Mouse (Mus musculus) lung, adult 2 months (tissue): ENCODE results near the gene Pde4dip. TPM values are rescaled to one million over a fixed set of nuclear protein-coding genes. Genes with fewer than 3 reads are reported as not detected.

Source experiments
- DNase-seq: peaks from one replicate; pipeline ENCODE4 v3.0.0; 2022
- H3K4me1 ChIP-seq: fragments of 200-500 bp; 2 replicates; pipeline ENCODE4 v1.6.1; 2011; ENCODE audit warnings: low read length; ENCODE audit not compliant: control insufficient read depth, insufficient read depth
- H3K4me3 ChIP-seq: fragments of 200-500 bp; replicated peaks from 2 replicates; pipeline ENCODE3; 2011; ENCODE audit warnings: low read depth, mild to moderate bottlenecking, control low read depth, low read length; ENCODE audit errors: extremely low read depth
- CTCF ChIP-seq: fragments of 200-500 bp; IDR thresholded peaks from 2 replicates; pipeline ENCODE4 v1.5.1; 2011; ENCODE audit warnings: mild to moderate bottlenecking, low read length, control low read depth; ENCODE audit not compliant: insufficient read depth
- POLR2A ChIP-seq: fragments of 200-500 bp; IDR thresholded peaks from 2 replicates; pipeline ENCODE4 v1.6.1; 2011; ENCODE audit warnings: low read depth, mild to moderate bottlenecking, control low read depth, low read length, borderline replicate concordance; ENCODE audit errors: extremely low read depth
- WGBS: fragments of 180-500 bp; shearing (Covaris S2); methylation state at CpG from one replicate; pipeline ENCODE4 v1.1.7; 2018; 5-methylcytosine and 5-hydroxymethylcytosine counted together
- polyA plus RNA-seq: library from polyadenylated mRNA; depleted of rRNA; stranded (reverse); fragments of >200 nt; gene quantifications from 2 replicates; pipeline ENCODE4 v1.2.3, GENCODE M21; 2012

Pde4dip gene
- polyA plus RNA-seq, 1 experiment: 68.2 TPM

DNA sequence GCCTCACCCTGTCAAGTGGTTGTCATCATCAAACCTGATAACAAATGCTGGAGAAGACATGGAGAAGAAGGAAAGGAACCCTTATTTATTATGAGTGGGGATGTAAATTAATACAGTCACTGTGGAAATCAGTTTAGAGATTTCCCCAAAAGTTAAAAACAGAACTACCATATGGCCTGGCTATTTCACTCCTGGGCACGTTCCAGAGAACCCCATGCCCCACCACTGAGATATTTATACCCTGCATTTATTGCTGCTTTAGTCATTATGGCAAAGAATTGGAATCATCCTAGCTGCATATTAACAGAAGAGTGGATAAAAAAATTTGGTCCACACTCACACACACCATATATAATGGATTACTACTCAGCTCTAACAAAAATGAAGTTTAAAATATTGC lies 98.4 kb downstream of the Pde4dip start:
- no peak for DNase-seq
- TF ChIP-seq POLR2A (no peak), CTCF (no peak)
- H3K4me1 ChIP-seq: no peaks in the 10 kb centered on the region
- WGBS: 77% methylated on average over 1 of the region's 1 CpGs
- H3K4me3 ChIP-seq: no peak overlapping the region

DNA sequence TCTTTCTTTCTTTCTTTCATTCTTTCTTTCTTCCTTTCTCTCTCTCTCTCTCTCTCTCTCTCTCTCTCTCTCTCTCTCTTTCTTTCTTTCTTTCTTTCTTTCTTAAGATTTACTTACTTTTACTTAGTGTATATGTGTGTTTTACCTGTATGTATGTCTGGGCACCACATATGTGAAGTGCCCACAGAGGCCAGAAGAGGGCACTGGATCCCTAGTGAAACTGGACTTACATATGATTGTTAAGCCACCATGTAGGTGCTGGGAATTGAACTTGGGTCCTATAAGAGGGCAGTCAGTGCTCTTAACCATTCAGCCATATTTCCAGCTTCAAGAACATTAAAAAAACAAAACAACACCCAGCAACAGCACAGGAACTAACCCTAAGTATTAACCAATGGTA lies 99.2 kb downstream of the Pde4dip start:
- TF ChIP-seq POLR2A (no peak), CTCF (no peak)
- DNase-seq: no peak
- H3K4me1 ChIP-seq: no peaks in the 10 kb centered on the region
- H3K4me3 ChIP-seq: no peak overlapping the region

DNA sequence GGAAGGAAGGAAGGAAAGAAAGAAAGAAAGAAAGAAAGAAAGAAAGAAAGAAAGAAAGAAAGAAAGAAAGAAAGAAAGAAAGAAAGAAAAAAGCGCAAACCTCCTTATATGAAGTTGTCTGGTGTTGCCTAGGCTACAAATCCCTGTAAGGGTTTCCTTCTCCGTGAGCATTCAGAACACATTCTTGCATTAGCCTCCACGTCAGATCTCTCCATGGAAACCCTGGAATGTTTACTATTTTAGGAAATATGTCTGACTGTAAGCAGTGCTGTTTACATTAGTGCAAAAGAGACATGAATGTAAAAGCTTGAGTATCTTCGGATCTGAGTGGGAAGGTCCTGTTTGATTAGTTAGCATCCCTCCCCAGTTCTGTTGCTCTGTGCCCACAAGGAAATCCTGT lies 112.3 kb downstream of the Pde4dip start:
- TF ChIP-seq CTCF: no peak
- no peak for TF ChIP-seq POLR2A

DNA sequence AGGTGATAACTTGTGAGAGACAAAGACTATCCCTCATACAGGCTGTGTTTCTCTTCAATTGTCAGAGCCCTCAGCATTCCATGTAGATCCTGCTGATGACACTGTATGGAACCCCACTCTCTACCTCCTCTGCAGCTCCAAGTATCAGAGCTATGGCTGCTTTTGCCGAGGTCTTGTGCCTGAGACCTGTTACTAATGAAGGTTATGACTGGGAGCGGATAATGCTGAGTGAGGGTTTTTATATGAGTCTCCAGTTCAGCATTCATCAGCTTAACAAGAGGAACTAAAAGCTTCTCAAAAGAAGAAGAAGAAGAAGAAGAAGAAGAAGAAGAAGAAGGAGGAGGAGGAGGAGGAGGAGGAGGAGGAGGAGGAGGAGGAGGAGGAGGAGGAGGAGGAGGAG lies 112.8 kb downstream of the Pde4dip start:
- no peak for TF ChIP-seq POLR2A
- no peak for TF ChIP-seq CTCF
- no peak for DNase-seq
- H3K4me3 ChIP-seq: no peak overlapping the region
- WGBS: 53% methylated on average over 2 of the region's 2 CpGs
- H3K4me1 ChIP-seq: no peaks in the 10 kb centered on the region

More for the DNA sequence above, 112.3 kb downstream of the Pde4dip start:
- no peak overlapping the region for H3K4me3 ChIP-seq
- DNase-seq: no peak
- WGBS: 24% methylated on average over 4 of the region's 4 CpGs
- no peaks in the 10 kb centered on the region for H3K4me1 ChIP-seq

DNA sequence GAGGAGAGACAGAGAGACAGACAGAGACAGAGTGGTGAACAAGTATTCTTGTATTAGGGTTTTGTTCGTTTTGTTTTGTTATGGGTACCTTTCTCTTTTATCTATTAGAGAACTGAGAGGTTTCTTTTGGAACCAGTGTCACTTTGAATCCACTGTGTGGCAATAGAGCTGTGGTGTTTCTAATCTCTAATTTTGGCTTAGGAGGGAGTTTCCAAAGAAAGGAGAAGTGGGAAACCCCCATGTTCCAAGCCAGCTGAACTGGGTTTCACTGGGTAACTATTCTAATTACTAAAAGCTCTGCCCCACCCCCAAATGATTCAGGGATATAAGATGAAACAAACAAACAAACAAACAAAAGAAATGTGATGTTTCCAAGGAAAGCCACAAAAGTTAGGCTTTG lies 113.6 kb downstream of the Pde4dip start:
- DNase-seq: no peak
- 66% methylated on average over 1 of the region's 1 CpGs for WGBS
- TF ChIP-seq CTCF (no peak), POLR2A (no peak)
- Histone ChIP-seq H3K4me3 (no peak overlapping the region), H3K4me1 (no peaks in the 10 kb centered on the region)

DNA sequence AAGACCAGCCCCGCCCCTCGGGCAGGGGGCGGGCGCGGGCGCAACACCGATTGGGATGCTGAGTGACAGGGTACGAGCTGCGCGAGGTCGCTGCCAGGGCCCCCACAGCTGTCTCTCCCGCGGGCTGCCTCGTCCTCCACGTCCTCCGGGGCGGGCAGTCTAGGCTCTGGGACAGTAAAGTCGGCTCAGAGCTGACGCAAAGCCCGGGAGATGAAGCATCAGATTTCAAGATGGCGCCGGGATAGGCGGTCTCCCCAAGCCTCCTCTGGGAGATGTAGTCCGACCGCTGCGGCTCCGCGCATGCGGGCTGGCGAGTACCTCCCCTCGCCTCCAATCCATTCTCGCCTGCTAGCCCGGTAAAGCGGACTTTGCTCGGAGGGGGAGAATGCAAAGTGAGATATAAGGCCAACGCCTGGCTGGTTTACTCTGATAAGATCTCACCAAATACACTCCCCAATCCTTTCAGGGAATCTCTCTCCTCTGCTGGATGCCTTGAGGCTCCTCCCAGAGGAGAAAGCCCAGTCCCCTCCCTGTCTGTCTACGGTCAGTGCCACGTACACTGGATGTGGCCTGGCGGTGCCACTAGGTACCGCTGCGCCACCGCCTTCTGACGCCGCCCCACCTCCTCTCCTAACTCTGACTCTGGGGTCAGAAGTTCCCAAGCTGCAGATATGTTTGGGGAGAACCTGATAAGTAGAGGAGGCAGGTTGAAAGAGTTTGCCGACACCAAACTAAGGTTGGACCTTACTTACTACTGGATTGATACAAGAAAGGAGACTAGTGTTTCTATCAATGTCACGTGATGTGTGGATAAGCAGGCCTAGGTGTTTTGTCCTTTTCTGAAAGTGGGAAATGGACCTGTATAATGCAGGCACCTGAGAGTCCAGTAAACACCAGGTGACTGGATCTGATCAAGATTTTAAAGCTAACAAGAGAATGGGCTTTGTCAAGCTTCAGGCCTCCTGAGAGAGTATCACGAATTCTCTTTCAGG lies 120.4 kb downstream of the Pde4dip start:
- peak overlapping the region; percentile 81 for H3K4me3 ChIP-seq
- peaks cover 9% of the 10 kb centered on the region for H3K4me1 ChIP-seq
- TF ChIP-seq POLR2A (peak; percentile 74; the same call in 1 of the 2 replicates), CTCF (peak; percentile 43; the same call in 1 of the 2 replicates)
- peak; percentile 93 for DNase-seq
- WGBS: 3% methylated on average over 47 of the region's 47 CpGs

DNA sequence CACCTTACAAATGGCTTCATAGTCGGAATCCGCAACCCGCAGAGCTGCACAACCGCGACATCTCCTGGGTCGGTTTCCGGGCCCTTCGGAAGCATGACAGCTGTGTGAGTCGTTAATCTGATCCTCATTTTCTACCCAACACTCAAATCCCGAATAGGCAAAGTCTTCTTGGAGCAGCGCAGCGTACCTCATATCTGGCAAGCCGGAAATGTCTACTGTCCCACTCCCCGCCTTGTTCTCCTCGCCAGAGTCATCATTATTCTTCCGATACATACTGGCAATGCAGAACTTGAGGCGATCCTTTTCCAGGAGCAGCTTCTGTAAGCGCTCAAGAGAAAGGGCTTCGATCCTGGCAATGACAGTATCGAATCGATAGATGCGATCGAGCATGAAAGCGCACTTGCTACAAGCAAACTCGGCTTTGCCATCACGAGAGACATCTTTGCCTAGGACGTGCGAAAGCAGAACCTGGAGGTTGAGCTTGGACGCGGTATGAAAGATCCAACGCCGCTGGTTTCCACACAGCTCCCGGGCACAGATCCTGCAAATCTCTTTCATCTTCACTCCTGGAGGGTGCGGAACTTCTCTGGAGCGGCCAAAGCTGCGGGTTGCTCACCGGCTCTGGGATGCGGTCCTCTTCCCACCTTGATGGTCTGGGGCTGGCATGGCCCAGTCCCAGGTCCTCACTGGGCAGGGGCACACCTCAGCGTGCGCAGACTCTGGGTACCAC lies 121.3 kb downstream of the Pde4dip start:
- 4% methylated on average over 40 of the region's 40 CpGs for WGBS
- DNase-seq: no peak
- TF ChIP-seq CTCF (no peak), POLR2A (no peak)

DNA sequence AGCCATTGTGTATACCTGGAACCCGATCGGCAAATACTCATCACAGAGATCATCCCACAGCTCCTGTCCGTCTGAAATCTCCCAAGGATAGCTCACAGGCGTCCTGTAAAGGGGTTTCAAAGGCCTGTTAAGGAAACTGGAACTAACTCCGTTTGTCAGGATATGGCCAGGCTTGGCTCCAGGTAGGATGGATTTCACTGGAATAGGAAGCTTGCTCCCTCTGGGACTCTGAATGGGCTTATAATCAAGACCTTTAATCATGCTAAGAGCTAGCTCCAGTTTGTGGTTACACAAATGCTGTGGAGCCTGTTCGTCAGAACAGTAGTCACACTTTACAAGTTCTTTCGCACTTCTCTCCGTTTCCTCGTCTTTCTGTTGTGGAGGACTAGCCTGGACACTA lies 122.0 kb downstream of the Pde4dip start:
- no peak for DNase-seq
- Histone ChIP-seq H3K4me3 (peak overlapping the region; percentile 81), H3K4me1 (peaks cover 9% of the 10 kb centered on the region)
- TF ChIP-seq CTCF: no peak
- no peak for TF ChIP-seq POLR2A
- WGBS: 49% methylated on average over 9 of the region's 9 CpGs

More for the DNA sequence above, 121.3 kb downstream of the Pde4dip start:
- Histone ChIP-seq H3K4me3 (peak overlapping the region; percentile 81), H3K4me1 (peaks cover 9% of the 10 kb centered on the region)

DNA sequence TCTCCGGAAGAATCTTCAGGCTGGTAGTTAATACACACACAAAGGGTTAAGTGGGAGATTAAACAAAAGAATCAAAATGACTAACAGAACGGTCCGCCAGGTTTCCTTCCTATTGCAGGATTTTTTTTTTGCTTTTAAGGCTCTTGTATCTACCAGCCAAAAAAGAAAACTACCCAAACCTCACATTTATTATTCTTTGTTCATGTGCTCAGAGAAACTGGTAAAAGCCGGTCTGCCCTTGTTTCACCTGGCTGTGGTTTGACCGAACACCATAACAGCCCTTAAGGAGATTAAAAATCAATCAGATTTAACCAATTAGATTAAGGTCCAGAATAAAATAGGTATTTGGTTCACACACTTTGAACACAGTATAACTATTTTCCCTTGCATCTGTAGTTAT lies 124.4 kb downstream of the Pde4dip start:
- TF ChIP-seq CTCF: no peak
- no peak for TF ChIP-seq POLR2A
- no peak for DNase-seq
- WGBS: 43% methylated on average over 5 of the region's 5 CpGs
- peaks cover 9% of the 10 kb centered on the region for H3K4me1 ChIP-seq
- no peak overlapping the region for H3K4me3 ChIP-seq

DNA sequence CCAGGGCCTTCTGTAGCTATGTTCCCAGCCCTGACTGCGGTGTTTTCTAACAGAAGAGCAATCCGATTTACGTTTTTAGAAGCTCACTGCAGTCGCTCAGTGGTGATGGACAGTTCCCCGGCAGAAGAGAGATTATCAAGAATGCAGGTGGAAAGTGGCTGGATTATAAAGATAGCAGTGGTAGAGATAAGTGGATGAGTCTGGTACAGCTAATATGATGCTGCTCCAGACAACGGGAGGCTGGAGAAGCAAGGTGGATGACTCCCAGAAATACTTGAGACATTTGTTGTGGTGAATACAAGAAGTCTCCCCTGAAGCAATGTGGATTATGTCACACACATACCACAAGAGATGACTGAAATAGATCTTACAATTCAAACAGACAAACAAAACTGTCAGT lies 126.6 kb downstream of the Pde4dip start:
- Histone ChIP-seq H3K4me3 (no peak overlapping the region), H3K4me1 (peaks cover 9% of the 10 kb centered on the region)
- TF ChIP-seq POLR2A (no peak), CTCF (no peak)
- 87% methylated on average over 6 of the region's 6 CpGs for WGBS
- no peak for DNase-seq
